Mouse (Mus musculus) embryo, embryonic 11 days (tissue): ENCODE results near the gene Gm11111.
"Not testable (repeated sequence)": the region's sequence is repeated elsewhere in the genome, so short reads cannot be mapped to it uniquely, and the experiment has no call there.

Experiments used
- DNase-seq: peaks from one replicate; pipeline ENCODE4 v3.0.0-alpha.2; 2015

Gm11111 gene

DNA sequence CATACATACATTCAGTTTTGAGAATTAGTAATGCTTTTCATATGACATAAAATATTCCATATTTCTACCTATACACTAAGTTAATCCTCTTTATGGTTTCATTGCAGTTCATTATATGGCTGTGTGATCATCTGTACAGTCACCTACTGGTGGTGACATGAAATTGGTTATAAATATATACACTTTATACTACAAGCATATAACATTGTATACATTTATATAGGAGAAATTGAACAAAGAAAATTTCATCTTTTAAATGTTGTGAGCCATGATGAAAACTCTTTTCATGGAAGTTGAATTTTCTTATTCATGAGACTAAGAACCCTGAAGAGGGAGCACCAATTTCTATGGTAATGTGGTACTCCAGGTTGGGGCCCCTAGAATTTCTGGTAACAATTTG lies at the start of gene Gm11111:
TSS of gene Gm11111 (plus strand) at position 301 of the 400 bp plus-strand sequence.
- DNase-seq = no peak

DNA sequence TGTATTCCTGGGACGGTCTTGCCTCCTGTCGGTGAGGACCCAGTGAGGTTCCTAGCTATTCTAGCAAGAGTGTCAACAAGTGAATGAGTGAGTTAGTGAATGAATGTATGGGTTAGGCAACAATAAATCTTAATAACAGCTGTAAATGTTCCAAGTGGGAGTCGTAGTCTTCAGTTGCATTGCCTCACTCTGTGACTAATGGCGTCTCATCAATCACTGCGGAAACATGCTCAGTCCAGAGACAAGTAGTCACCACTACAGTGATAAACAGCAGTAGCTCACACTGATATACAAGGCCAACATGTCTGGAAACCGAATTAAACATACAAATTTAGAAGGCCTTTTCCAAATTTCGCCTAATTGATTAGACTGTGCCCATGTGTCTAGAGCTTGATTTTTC lies 36.3 kb upstream of the Gm11111 start:
- DNase-seq = peak; percentile 14

DNA sequence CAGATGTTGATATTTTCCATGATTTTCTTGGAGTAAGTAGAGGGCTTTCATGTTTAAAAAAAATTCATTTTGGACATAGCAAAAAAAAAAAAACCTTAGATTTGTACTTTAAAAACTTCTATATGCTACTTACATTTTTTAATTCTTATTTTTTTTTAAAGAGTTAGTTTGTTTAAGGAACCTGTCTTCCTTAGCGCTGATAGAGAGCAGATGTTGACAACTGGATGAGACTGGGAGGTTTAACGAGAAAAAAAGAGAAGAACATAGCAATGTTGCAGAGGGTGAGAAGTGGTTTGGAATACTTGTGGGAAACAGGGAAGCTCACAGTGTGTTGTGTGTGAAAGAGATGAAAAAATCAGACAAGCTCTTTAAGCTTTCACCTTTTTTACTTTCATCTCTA lies 32.4 kb upstream of the Gm11111 start:
- DNase-seq = no peak

DNA sequence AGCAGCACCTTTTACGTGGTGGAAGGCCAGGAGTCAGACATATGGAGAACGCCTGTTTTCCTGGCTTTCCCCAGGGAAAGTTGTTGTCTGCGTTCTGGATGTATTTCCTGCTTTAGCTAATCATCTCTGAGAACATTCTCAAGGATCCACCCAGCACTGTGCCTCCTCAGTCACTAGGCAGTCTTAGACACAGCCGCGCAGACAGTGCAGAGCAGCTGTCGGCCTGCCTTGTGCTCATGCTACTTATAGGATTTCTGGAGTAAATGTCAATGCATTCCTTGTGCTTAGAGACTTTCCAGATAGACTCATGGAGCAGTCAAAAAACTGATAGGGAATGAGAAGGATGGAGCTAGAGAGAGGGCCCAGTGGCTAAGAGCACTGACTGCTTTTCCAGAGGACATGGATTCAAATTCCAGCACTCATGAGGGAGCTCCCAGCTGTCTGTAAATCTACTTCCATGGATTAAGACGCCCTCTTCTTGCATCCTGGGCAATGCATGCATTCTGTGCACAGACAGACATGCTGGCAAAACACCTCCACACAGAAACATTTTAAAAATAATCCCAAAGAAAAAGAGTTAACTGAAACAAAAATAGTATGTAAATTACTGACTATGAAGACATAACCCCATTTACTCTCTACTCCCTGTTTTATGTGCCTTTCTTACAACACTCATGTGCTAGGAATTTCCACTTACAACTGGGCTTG lies 30.1 kb upstream of the Gm11111 start:
- DNase-seq = no peak

DNA sequence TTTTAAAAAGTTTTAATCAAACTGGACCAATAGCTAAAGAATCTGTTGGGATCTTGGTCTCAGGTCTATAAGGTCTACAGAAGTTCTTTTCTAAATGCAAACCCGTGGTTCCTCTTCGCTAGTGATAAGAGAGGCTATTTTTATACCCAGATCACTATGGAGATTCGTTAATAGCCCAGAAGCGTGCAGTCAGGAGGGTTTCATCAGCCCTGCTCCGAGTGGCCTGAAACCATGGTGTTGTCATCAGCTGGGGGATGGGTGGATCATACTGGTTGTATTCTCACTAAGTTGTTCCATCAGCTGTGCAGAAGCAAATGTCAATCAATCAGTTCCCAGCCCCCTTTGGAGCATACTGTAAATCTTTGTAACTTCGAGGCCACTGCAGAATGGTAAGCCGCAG lies 29.4 kb upstream of the Gm11111 start:
- DNase-seq = no peak

DNA sequence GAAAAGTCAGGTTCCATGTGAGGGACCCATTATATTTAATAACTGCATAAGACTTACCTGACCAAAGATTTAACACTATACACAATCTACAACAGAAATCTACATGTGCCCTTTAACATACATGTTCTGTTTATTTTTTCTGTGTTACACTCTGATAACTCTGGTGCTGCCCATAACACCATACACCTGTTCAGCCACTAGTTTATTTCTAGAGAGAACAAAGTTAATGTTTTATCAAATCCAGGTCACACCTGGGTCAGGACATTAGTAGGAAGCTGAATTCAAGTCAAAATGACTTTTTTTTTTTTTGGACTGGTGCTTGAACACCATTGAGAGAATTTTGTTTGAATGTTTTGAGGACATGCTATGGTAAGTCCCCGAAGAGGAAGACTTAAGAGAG lies 28.7 kb upstream of the Gm11111 start:
- no peak for DNase-seq

DNA sequence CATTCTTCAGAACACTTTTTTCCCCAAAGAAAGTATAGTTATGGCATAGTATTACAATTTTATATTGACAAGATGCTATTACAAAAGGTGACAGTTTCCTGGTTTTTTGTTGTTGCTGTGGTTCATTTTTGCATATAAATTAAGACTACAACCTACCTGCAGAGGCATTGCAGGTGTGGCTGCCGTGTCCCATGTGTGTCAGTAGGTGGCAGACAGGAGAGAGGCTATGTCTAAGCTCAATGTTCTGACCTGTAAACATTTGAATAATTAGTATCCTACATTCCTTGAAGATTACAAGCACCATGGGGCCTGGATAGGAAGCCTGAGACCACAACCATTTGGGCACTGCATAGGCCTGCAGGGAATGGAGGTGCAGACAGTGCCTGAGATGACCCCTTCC lies 11.2 kb upstream of the Gm11111 start:
- DNase-seq = no peak

DNA sequence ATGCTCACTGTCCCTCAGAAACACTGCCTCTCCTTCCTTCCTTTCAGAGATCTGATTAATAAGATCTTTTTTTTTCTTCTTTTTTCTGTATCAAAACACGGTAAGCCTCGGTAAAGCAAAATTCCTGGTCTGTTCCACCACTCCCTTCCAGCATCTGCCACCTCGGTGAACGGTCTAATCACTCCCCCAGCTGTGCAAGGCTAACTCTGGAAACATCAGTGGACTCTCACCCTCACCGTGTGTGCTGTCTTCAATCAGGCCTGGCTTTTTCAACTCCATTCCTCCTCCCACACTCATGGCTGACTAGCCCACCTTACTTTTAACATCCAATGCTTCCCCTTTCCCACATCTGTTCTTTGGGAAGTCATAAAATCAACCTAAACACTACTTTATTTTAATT lies 2.2 kb upstream of the Gm11111 start:
- no peak for DNase-seq

DNA sequence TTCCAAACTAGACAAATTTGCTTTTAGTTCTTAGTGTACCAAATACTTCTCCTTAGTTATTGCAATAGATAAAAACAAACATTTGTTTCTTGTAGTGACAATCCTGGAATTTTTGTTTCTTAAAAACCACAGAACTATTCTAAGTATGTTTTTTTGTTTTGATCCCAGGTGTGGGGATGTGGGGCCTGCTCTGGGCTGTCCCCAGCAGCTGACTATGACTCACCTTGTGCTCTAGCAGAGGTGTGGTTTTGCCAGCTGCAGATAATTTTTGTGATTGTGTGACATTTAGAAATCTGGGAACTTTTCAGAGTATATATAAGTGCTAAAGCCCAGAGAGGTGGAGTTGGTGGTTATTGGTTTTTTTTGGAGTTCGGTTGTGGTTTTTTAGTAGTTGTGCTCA lies 1.6 kb upstream of the Gm11111 start:
- DNase-seq = no peak

DNA sequence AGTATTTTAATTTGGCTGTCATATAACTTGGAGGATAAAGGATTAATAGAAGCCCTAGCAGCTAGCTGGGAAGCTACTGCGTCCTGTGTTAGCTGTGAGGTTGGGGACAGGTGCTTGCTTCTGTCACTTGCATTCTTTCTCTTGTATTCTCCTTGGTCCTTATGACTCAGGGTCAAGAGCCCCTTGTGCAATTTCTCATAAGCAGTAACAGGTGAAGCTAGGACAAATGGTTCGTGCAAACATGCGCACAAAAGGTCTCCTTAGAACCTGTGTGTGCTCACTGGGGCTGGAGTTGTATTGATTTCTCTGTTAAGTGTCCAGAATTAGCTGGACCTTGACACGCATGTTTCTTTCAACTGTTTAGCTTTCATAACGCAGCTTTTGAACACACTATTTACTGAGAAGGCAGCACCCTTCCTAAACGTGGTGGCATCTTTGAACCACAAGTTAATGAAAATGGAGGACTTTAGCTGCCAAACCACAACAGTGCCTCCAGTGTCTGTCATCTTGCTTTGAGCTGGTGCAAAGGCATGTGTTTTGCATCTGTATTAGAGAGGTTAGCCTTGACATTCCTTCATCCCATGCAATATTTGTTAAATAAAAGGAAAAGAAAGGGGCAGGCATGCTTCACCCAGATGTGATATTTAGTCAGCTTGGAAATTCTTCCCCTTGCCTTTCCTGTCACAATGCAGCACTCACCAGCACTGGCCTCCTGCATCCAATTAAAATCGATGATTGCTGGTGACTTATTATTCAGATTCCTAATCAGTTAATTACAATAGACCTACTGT lies 511 bp downstream of the Gm11111 start:
- peak; percentile 19 for DNase-seq

DNA sequence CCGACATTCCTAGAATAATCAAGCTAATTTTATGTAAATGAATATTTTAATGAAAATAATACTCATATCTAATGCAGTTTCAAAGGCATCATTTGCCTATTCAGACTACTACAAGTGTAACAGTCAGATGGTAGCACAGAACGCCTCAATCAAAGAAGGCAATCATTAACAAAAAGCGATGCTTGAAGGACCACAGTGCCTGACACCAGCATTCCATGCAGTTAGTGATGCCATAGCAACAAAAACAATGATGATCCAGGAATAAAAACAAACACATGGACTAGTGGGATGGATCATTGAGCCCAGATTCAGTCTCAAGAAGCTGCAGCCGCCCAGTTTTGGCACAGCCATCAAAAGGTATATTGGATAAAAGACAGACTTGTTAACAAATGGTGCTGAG lies 8.8 kb downstream of the Gm11111 start:
- DNase-seq = peak; percentile 13

DNA sequence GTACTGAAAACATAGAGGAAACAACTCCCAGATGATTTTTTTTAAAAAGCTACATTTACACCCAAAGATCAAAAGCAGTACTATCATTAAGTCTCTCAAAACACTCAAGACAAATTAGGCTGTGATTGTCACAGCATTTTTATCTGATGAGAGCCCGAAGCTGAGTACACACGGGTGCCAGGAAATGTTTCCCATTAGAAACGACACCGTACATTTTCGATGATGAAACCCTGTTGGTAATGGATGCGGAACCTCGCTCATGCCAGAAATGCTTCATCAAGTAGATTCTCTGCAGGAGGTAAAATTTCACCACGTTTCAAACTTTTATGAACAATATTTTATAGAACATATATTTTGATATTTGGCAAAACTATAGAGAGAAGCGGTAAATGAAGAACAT lies 10.3 kb downstream of the Gm11111 start:
- no peak for DNase-seq

DNA sequence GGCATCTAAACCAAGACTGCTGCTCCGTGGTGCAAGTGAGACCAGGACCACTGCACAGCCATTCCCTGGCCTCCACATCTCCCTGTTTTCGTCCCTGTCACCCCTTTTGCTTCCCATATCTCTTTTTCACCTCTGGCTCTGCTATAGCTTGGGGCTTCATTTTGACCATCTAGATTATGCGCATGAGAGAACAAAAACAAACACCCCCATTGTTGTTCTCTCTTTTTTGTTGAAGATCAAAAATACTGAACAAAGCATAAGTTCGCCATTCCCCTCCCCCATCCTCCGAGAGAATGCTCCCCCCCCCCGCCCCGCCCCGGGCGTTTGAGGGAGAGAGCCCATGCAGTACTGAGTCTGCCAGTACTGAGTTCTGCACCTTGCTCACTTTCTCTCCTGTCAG lies 11.3 kb downstream of the Gm11111 start:
- no peak for DNase-seq

DNA sequence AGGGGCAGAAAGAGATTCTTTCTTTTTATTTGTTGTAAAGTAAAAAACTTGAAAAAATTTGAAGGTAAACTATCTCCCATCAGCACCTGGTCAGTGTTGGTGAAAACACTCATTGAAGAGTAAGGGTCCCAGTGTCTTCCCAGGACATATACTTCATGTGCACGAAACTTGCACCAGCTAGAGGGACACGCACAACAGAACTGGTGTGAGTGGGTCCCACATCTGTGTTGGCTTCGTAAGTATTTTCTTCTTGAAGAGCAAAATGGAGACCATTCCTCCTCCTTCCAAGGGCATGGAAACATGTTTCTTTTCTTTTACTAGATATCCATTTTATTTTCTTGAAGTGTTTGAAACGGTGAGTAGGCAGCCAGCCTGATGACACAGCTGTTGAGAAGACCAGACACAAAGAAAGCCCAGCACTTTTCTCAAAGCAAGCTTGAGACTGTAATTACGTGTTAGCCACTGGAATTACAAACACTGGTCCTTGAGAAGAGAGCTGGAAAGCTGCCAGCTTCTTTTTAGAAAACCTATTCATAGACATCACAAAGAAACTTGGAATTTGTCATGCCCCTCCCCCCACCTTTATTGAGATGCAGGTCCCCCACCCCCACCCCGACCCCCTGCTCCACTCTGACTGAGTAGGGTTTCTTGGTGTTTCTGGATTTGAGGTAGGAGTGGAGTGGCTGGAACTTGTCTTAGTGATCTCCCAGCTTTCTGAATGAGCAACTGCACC lies 14.1 kb downstream of the Gm11111 start:
- peak; percentile 79 for DNase-seq

DNA sequence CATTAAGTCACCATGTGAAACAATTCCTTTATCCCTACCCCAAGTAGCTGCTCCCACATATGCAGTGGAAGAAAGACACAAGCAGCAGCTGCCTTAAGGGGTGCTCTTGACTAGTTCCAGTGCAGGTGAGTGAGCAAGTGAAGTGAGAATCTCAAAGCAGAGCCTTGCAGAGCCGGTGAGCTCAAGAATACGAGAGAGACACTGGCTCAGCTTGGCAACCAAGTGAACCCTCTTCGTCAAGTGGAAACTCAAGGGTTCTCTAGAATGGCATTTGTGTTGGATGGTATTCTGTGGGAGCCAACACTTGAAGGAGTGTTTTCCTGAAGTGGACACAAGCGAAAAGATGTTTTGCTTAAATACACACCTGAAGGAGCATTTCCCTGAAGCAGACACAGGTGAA lies 16.0 kb downstream of the Gm11111 start:
- DNase-seq = no peak

DNA sequence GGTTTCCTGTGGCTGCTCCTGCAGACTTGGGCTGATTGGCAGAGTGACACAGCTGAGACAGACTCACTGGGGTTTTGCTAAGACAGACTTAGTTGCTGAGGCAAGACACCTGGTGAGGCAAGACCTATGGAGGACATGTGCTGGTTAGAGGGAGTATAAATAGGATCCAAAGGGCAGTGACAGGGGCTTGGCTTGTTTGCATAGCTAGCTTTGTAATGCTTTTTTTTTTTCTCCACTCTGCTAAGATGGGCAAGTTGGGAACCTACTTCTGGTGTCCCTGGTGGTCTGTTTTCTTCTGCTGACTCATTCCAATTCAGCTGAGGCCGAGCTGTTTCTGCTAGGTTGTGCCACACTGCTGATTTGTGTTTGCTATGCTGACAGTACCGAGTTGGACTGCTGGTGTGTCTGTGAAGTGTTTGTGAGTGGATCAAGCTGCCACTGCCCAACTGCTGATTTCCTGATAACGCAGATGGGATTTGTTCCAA lies 16.6 kb downstream of the Gm11111 start:
- DNase-seq = no peak

DNA sequence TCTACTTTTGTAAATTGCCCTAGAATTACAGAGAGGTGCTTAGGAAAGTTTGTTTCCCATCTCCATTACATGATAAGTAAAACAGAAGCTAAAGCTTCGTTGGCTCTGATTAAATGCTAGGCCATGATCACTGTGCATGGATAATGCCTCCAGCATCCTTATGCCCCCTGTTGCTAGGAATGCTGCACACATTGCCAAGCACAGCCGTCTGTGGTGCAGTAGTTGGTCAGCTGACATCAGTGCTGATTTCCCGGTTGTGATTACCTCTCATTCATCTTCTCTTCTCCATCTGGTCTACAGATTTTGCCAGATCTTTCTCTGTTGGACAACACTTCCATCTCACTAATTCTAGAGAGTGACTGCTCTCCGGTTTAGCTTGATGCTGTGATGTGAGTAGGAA lies 19.9 kb downstream of the Gm11111 start:
- no peak for DNase-seq

DNA sequence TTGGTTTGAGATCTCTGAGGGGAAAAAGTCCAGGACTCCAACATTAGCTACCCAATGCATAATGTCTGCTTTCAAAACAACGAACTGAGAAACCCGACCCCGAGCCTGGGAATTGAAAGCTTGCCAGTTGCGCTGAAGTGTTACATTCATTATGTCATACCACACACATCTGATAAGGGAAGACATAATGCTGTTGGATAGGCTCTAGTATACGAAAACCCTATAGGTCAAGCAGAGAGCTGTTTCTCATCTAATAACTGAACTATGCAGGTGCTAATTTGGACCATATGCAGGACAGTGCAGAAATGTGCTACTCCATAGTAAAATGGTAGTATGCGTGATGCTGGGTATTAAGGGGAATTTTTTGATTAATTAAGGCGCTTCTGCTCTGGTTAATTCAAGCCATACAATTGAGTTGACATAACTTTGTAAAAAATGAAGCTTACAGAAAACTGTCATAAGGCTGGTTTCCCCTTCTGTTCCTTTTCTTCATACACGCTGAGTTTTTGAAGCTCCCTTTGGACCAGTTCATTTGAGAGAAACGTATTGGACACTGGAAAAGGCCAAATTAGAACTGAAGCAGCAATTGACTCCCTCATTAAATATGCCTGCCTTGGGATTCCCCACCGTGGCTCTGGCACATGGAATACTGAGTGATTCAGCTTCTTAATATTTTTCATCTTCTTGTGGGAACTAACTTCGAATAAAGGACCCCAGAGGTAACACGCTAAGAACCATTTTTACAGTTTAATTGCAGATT lies 22.4 kb downstream of the Gm11111 start:
- DNase-seq = peak; percentile 61

DNA sequence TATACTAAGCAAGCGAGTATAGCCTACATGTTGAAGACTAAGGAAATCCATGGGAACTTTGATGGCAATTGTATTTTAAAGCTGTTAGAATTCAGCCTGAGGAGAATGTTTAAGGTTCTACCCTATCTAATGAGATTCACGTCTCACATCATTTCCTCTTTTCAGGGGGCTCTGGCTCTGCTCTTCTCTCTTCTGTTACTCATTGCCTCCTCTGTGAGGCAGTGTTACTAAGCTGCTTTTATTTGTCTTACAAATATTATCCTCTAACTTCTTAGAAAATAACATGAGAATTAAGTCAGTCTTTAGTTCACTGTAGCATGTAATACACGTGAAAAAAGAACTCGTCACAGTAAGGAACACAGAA lies 23.0 kb downstream of the Gm11111 start:
- DNase-seq = no peak

DNA sequence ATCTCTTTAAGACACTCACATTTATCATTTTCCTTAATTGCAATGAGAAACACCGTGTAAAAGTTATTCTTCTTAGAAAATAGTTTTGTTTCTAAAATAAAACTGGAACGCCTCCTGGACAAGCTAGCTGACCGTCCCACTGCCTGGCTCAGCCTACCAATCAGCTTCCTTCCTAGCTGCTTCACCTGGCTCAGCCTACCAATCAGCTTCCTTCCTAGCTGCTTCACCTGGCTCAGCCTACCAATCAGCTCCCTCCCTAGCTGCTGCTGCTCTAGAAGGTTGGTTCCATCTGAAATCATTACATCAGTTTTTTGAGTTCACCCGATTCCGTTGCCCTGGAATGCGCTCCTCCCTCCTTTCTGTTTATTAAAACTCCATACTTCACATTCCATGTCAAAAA lies 24.0 kb downstream of the Gm11111 start:
- not testable (repeated sequence) for DNase-seq

DNA sequence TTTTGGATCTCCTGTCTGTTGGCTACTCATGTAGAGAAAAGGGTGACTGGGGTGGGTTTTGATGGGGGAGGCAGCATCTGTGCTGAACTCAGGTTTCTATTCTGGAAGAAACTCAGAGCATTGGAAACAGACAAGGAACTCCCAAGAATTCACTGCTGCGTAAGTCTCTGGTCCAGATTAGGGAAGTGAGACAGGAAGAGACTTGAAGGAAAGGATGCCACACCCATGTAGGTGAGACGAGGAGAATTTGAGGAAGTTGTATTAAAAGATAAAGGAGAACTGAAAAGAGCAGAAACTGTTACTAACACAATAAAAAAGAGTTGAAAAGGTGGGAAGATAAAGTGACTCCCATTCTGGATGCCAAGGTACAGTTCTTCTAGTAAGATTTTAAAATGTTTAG lies 25.9 kb downstream of the Gm11111 start:
- DNase-seq = no peak

DNA sequence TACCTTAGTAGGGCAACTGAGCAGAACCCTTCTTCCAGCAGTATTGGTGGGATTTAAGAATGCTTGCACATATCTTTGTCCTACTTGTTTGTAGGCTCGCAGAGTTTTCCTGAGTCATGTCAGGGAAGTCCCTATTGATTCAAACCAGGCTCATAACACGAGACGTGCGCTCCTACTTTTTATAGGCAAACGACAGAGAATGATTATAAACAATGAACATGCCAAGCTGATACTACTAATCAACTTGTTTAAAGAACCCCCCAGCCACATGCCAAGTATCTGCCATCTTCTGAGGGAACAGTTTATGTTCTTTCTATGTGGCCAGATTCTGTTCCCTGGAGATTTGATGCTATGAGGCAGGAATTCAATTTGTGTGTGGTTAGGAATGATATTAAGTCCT lies 28.3 kb downstream of the Gm11111 start:
- DNase-seq = no peak

DNA sequence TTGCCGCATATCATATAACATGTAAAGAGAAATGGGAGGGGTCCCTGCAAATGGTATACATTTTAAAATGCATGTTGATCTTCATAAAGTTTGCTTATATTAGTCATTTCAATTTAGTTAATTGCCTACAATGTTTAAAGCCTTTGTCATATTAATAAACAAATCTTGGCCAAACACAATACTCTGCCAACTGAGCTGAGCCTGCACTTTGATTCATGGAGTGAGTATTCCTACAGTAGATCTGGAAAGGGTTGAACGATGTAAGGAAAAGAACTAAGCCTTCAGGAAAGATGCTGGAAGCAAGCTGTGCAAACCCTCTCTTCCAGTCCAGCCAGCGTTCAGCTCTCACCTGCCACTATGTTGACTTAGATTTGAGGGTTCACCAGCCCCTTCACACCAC lies 29.6 kb downstream of the Gm11111 start:
- DNase-seq = no peak
